Mouse (Mus musculus): ENCODE results near the gene Msn. TPM values are rescaled to one million over a fixed set of nuclear protein-coding genes. Genes with fewer than 3 reads are reported as not detected.

Gene Msn
- polyA plus RNA-seq, 1 experiment = 159 TPM

DNA sequence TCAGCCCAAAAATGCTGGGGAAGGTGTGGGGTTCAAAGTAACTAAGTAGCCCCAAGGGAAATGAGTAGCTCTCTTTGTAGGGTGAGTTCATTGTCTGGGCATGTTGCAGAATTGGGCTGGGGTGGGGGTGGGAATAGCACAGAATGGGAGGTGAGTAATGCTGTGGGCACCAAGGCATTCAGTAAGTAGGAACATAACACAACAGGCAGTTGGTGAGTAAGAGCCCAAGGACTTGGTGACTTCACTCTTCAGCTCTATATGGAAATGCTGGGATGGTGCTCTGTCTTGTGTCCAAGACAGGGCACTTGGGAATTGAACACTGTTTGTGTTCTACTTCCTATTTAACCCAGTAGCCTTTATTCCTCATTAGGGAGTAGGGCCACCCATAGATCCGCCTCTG lies 26.1 kb downstream of the Msn start:
- no peak for TF ChIP-seq CTCF (IDR thresholded peaks at IDR 0.05; ENCODE audit: extremely low read depth, insufficient read depth, insufficient read length, insufficient replicate concordance)
- TF ChIP-seq POLR2A (IDR thresholded peaks at IDR 0.05; ENCODE audit: low read depth, low read length) = no peak
- 82% methylated on average over 1 of the region's 1 CpGs for WGBS
- Histone ChIP-seq H3K4me1 (ENCODE audit: control insufficient read depth, insufficient read depth, insufficient read length) (peaks cover 2% of the 10 kb centered on the region), H3K27me3 (ENCODE audit: control insufficient read depth, insufficient read depth, low read length) (no peaks in the 10 kb centered on the region), H3K36me3 (ENCODE audit: control insufficient read depth, insufficient read depth, low read length) (no peaks in the 10 kb centered on the region; the same call in 1 of the 2 replicates), H3K4me3 (ENCODE audit: extremely low read depth, insufficient read depth, insufficient read length) (no peak overlapping the region), H3K27ac (ENCODE audit: insufficient read depth, low read length) (no peak overlapping the region)
- no peak for DNase-seq (ENCODE audit: low read depth in 1 of 2, low spot score in 2 of 2)

DNA sequence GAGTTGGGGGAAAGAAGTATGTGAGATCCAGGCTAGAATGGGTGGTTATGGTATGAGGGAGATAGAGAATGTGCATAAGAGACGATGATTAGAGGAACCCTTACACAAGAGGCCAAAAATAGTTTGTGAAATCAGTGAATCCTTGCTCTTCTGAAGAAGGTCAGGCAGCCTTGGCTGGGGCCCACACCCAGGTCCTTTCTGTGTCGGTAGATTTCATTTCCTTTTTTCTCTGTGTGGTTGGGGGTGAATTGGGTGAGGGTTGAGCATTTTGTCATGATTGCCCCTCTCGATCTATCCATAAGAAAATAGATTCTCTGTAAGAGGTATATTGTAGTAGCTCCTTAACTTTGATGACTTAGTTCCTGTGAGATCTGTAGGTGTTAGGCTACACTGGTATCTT lies 31.0 kb downstream of the Msn start:
- Histone ChIP-seq H3K4me3 (ENCODE audit: extremely low read depth, insufficient read depth, insufficient read length) (no peak overlapping the region), H3K27me3 (ENCODE audit: control insufficient read depth, insufficient read depth, low read length) (no peaks in the 10 kb centered on the region), H3K27ac (ENCODE audit: insufficient read depth, low read length) (peak overlapping the region; percentile 60; the same call in 1 of the 2 replicates), H3K4me1 (ENCODE audit: control insufficient read depth, insufficient read depth, insufficient read length) (peaks cover 9% of the 10 kb centered on the region; the same call in 1 of the 2 replicates), H3K36me3 (ENCODE audit: control insufficient read depth, insufficient read depth, low read length) (no peaks in the 10 kb centered on the region; the same call in 1 of the 2 replicates)
- no peak for DNase-seq (ENCODE audit: low read depth in 1 of 2, low spot score in 2 of 2)
- 25% methylated on average over 3 of the region's 3 CpGs for WGBS
- TF ChIP-seq CTCF (IDR thresholded peaks at IDR 0.05; ENCODE audit: extremely low read depth, insufficient read depth, insufficient read length, insufficient replicate concordance) = no peak
- no peak for TF ChIP-seq POLR2A (IDR thresholded peaks at IDR 0.05; ENCODE audit: low read depth, low read length)

GRCm38 (mm10) chrX:96130139-96130538 lies 34.3 kb downstream of the Msn start:
- Histone ChIP-seq H3K4me3 (ENCODE audit: extremely low read depth, insufficient read depth, insufficient read length) (no peak overlapping the region), H3K36me3 (ENCODE audit: control insufficient read depth, insufficient read depth, low read length) (no peaks in the 10 kb centered on the region), H3K4me1 (ENCODE audit: control insufficient read depth, insufficient read depth, insufficient read length) (peaks cover 21% of the 10 kb centered on the region; the same call in 1 of the 2 replicates), H3K27me3 (ENCODE audit: control insufficient read depth, insufficient read depth, low read length) (no peaks in the 10 kb centered on the region), H3K27ac (ENCODE audit: insufficient read depth, low read length) (peak overlapping the region; percentile 94)
- 24% methylated on average over 5 of the region's 5 CpGs for WGBS
- peak; percentile 65 to 76 for DNase-seq (ENCODE audit: low read depth in 1 of 2, low spot score in 2 of 2)
- TF ChIP-seq POLR2A (IDR thresholded peaks at IDR 0.05; ENCODE audit: low read depth, low read length) (no peak), CTCF (IDR thresholded peaks at IDR 0.05; ENCODE audit: extremely low read depth, insufficient read depth, insufficient read length, insufficient replicate concordance) (no peak)

DNA sequence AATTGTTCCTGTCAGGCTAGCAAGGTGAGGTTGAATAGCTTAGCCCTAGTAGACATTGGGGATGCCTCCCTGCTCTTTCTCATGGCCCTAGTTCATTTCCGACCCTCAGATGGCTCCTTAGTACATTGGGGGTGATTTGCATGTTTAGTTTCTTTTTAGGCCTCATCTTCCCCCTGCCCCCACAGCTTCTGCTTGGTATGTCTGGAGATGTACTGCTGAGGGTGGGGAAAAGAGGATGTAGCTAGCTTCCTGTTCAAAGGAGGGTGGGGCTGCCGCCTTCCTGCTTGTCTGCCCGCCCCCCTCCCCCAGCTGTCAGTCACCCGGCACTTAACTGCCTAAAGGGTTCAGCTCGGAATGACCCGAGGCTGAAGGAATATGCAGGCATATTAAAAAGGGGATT lies 34.8 kb downstream of the Msn start:
- Histone ChIP-seq H3K27me3 (ENCODE audit: control insufficient read depth, insufficient read depth, low read length) (no peaks in the 10 kb centered on the region), H3K27ac (ENCODE audit: insufficient read depth, low read length) (peak overlapping the region; percentile 94), H3K36me3 (ENCODE audit: control insufficient read depth, insufficient read depth, low read length) (no peaks in the 10 kb centered on the region), H3K4me1 (ENCODE audit: control insufficient read depth, insufficient read depth, insufficient read length) (peaks cover 22% of the 10 kb centered on the region; the same call in 1 of the 2 replicates), H3K4me3 (ENCODE audit: extremely low read depth, insufficient read depth, insufficient read length) (peak overlapping the region; percentile 18; the same call in 1 of the 2 replicates)
- no peak for TF ChIP-seq POLR2A (IDR thresholded peaks at IDR 0.05; ENCODE audit: low read depth, low read length)
- no peak for TF ChIP-seq CTCF (IDR thresholded peaks at IDR 0.05; ENCODE audit: extremely low read depth, insufficient read depth, insufficient read length, insufficient replicate concordance)
- WGBS = 19% methylated on average over 6 of the region's 6 CpGs
- peak; percentile 64 to 76 for DNase-seq (ENCODE audit: low read depth in 1 of 2, low spot score in 2 of 2)

GRCm38 (mm10) chrX:96133260-96133659 lies 37.4 kb downstream of the Msn start:
- DNase-seq (ENCODE audit: low read depth in 1 of 2, low spot score in 2 of 2) = peak; percentile 3 to 30
- 0 out of 2 replicates have a peak overlapping the region, but pooled peaks have one; percentile 9 for H3K27ac ChIP-seq (ENCODE audit: insufficient read depth, low read length)
- H3K4me3 ChIP-seq (ENCODE audit: extremely low read depth, insufficient read depth, insufficient read length) = no peak overlapping the region
- 19% methylated on average over 2 of the region's 2 CpGs for WGBS
- peaks cover 22% of the 10 kb centered on the region; the same call in 1 of the 2 replicates for H3K4me1 ChIP-seq (ENCODE audit: control insufficient read depth, insufficient read depth, insufficient read length)
- no peaks in the 10 kb centered on the region for H3K36me3 ChIP-seq (ENCODE audit: control insufficient read depth, insufficient read depth, low read length)
- H3K27me3 ChIP-seq (ENCODE audit: control insufficient read depth, insufficient read depth, low read length) = no peaks in the 10 kb centered on the region
- TF ChIP-seq POLR2A (IDR thresholded peaks at IDR 0.05; ENCODE audit: low read depth, low read length) (no peak), CTCF (IDR thresholded peaks at IDR 0.05; ENCODE audit: extremely low read depth, insufficient read depth, insufficient read length, insufficient replicate concordance) (peak; percentile 24; the same call in 1 of the 2 replicates)

- peaks cover 17% of the 10 kb centered on the region; the same call in 1 of the 2 replicates for H3K4me1 ChIP-seq (ENCODE audit: control insufficient read depth, insufficient read depth, insufficient read length)
- 58% methylated on average over 5 of the region's 5 CpGs for WGBS
- H3K27me3 ChIP-seq (ENCODE audit: control insufficient read depth, insufficient read depth, low read length) = no peaks in the 10 kb centered on the region
- DNase-seq (ENCODE audit: low read depth in 1 of 2, low spot score in 2 of 2) = no peak
- TF ChIP-seq POLR2A (IDR thresholded peaks at IDR 0.05; ENCODE audit: low read depth, low read length) (no peak), CTCF (IDR thresholded peaks at IDR 0.05; ENCODE audit: extremely low read depth, insufficient read depth, insufficient read length, insufficient replicate concordance) (no peak)
- H3K36me3 ChIP-seq (ENCODE audit: control insufficient read depth, insufficient read depth, low read length) = no peaks in the 10 kb centered on the region
- H3K27ac ChIP-seq (ENCODE audit: insufficient read depth, low read length) = no peak overlapping the region
- H3K4me3 ChIP-seq (ENCODE audit: extremely low read depth, insufficient read depth, insufficient read length) = no peak overlapping the region
Measured at GRCm38 (mm10) chrX:96134243-96134661, 38.4 kb downstream of the Msn start.

DNA sequence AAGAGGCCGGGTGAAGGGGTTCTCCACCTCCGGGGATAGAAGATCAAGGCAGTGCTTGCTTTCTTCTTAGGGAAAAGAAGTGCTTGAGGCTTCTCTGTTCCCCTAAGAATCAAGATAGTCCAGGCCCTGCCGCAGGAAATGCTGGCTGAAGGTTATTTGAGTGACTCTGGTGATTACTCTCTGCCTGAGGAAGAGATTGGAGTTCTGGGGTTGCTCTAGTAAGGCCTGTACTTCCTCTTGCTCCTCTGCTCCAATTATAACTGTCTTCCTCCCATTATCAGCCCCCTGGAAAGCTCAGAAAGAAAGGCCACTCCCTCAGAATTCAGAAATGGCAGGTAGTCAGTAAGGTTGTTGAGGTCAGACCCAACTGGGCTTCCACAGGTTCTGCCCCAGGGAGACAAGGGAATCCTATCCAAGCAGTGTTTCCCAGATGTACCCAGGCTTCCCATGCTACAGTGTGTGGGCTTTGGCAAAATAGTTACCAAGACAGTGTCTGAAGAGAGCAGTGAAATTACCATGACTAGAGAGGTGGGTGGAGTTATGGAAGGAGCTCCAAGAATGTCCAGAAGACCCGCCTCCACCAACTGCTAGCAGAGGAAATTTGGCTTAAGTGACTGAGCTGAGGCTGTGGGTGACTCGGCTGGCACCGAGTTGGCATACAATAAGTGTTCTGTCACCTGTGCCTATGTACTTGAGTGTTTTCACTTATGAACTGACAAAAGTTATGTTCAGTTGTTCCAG lies 39.2 kb downstream of the Msn start:
- TF ChIP-seq CTCF (IDR thresholded peaks at IDR 0.05; ENCODE audit: extremely low read depth, insufficient read depth, insufficient read length, insufficient replicate concordance) (no peak), POLR2A (IDR thresholded peaks at IDR 0.05; ENCODE audit: low read depth, low read length) (no peak)
- Histone ChIP-seq H3K4me1 (ENCODE audit: control insufficient read depth, insufficient read depth, insufficient read length) (peaks cover 13% of the 10 kb centered on the region; the same call in 1 of the 2 replicates), H3K27me3 (ENCODE audit: control insufficient read depth, insufficient read depth, low read length) (no peaks in the 10 kb centered on the region), H3K36me3 (ENCODE audit: control insufficient read depth, insufficient read depth, low read length) (no peaks in the 10 kb centered on the region), H3K4me3 (ENCODE audit: extremely low read depth, insufficient read depth, insufficient read length) (no peak overlapping the region), H3K27ac (ENCODE audit: insufficient read depth, low read length) (peak overlapping the region; percentile 24; the same call in 1 of the 2 replicates)
- DNase-seq (ENCODE audit: low read depth in 1 of 2, low spot score in 2 of 2) = no peak
- 48% methylated on average over 6 of the region's 6 CpGs for WGBS

Data from spleen, adult 2 months (tissue).